Mouse (Mus musculus): ENCODE results near the gene Adamts14. TPM values are rescaled to one million over a fixed set of nuclear protein-coding genes. Genes with fewer than 3 reads are reported as not detected.

Gene Adamts14
- polyA plus RNA-seq, 1 experiment from 2014 or later = 1.1 TPM

- Histone ChIP-seq H3K9ac (ENCODE audit: low read length) (no peak overlapping the region), H3K4me2 (replicated peaks; ENCODE audit: low read depth) (no peak overlapping the region), H3K36me3 (ENCODE audit: control insufficient read depth, insufficient read depth, low read length) (no peaks in the 10 kb centered on the region), H3K4me1 (replicated peaks; ENCODE audit: control insufficient read depth, insufficient read depth) (no peaks in the 10 kb centered on the region), H3K27me3 (ENCODE audit: control insufficient read depth, insufficient read depth, low read length) (no peaks in the 10 kb centered on the region), H3K4me3 (ENCODE audit: low read depth, low read length) (no peak overlapping the region), H3K9me3 (ENCODE audit: control insufficient read depth, low read length) (no peaks in the 10 kb centered on the region), H3K27ac (replicated peaks) (no peak overlapping the region)
- DNase-seq (ENCODE audit: low spot score) = no peak
- 76% methylated on average over 8 of the region's 8 CpGs for WGBS
- no peak for ATAC-seq (ENCODE audit: low FRiP score, low TSS enrichment)
- TF ChIP-seq CTCF (IDR thresholded peaks at IDR 0.05; ENCODE audit: low read depth) (no peak), EP300 (optimal IDR thresholded peaks at IDR 0.05) (no peak)
Observed at GRCm38 (mm10) chr10:61296713-61297445, 23.6 kb upstream of the Adamts14 start.

- no peaks in the 10 kb centered on the region for H3K4me1 ChIP-seq (replicated peaks; ENCODE audit: control insufficient read depth, insufficient read depth)
- no peaks in the 10 kb centered on the region for H3K27me3 ChIP-seq (ENCODE audit: control insufficient read depth, insufficient read depth, low read length)
- no peak overlapping the region for H3K4me2 ChIP-seq (replicated peaks; ENCODE audit: low read depth)
- no peak overlapping the region for H3K9ac ChIP-seq (ENCODE audit: low read length)
- DNase-seq (ENCODE audit: low spot score) (no peak), ATAC-seq (ENCODE audit: low FRiP score, low TSS enrichment) (no peak)
- no peak overlapping the region for H3K27ac ChIP-seq (replicated peaks)
- no peaks in the 10 kb centered on the region for H3K36me3 ChIP-seq (ENCODE audit: control insufficient read depth, insufficient read depth, low read length)
- 46% methylated on average over 8 of the region's 8 CpGs for WGBS
- no peak overlapping the region for H3K4me3 ChIP-seq (ENCODE audit: low read depth, low read length)
- no peaks in the 10 kb centered on the region for H3K9me3 ChIP-seq (ENCODE audit: control insufficient read depth, low read length)
- TF ChIP-seq EP300 (optimal IDR thresholded peaks at IDR 0.05) = no peak
- no peak for TF ChIP-seq CTCF (IDR thresholded peaks at IDR 0.05; ENCODE audit: low read depth)
Observed at GRCm38 (mm10) chr10:61294242-61294641, 21.0 kb upstream of the Adamts14 start.

GRCm38 (mm10) chr10:61290479-61290878 is 17.2 kb upstream of the Adamts14 start:
- Histone ChIP-seq H3K4me2 (replicated peaks; ENCODE audit: low read depth) (no peak overlapping the region), H3K4me1 (replicated peaks; ENCODE audit: control insufficient read depth, insufficient read depth) (no peaks in the 10 kb centered on the region), H3K4me3 (ENCODE audit: low read depth, low read length) (no peak overlapping the region), H3K9ac (ENCODE audit: low read length) (no peak overlapping the region), H3K36me3 (ENCODE audit: control insufficient read depth, insufficient read depth, low read length) (no peaks in the 10 kb centered on the region), H3K27ac (replicated peaks) (no peak overlapping the region), H3K9me3 (ENCODE audit: control insufficient read depth, low read length) (no peaks in the 10 kb centered on the region), H3K27me3 (ENCODE audit: control insufficient read depth, insufficient read depth, low read length) (no peaks in the 10 kb centered on the region)
- 56% methylated on average over 2 of the region's 2 CpGs for WGBS
- no peak for TF ChIP-seq EP300 (optimal IDR thresholded peaks at IDR 0.05)
- TF ChIP-seq CTCF (IDR thresholded peaks at IDR 0.05; ENCODE audit: low read depth) = no peak
- ATAC-seq (ENCODE audit: low FRiP score, low TSS enrichment) (no peak), DNase-seq (ENCODE audit: low spot score) (no peak)

- H3K36me3 ChIP-seq (ENCODE audit: control insufficient read depth, insufficient read depth, low read length) = no peaks in the 10 kb centered on the region
- no peaks in the 10 kb centered on the region for H3K27me3 ChIP-seq (ENCODE audit: control insufficient read depth, insufficient read depth, low read length)
- TF ChIP-seq EP300 (optimal IDR thresholded peaks at IDR 0.05) (no peak), CTCF (IDR thresholded peaks at IDR 0.05; ENCODE audit: low read depth) (no peak)
- no peak overlapping the region for H3K9ac ChIP-seq (ENCODE audit: low read length)
- H3K9me3 ChIP-seq (ENCODE audit: control insufficient read depth, low read length) = no peaks in the 10 kb centered on the region
- no peak overlapping the region for H3K27ac ChIP-seq (replicated peaks)
- 61% methylated on average over 2 of the region's 2 CpGs for WGBS
- no peak for ATAC-seq (ENCODE audit: low FRiP score, low TSS enrichment)
- H3K4me1 ChIP-seq (replicated peaks; ENCODE audit: control insufficient read depth, insufficient read depth) = no peaks in the 10 kb centered on the region
- H3K4me3 ChIP-seq (ENCODE audit: low read depth, low read length) = no peak overlapping the region
- DNase-seq (ENCODE audit: low spot score) = no peak
- no peak overlapping the region for H3K4me2 ChIP-seq (replicated peaks; ENCODE audit: low read depth)
Observed at GRCm38 (mm10) chr10:61290016-61290415, 16.8 kb upstream of the Adamts14 start.

GRCm38 (mm10) chr10:61286246-61286645 is 13.0 kb upstream of the Adamts14 start:
- no peak overlapping the region for H3K4me2 ChIP-seq (replicated peaks; ENCODE audit: low read depth)
- no peak overlapping the region for H3K4me3 ChIP-seq (ENCODE audit: low read depth, low read length)
- DNase-seq (ENCODE audit: low spot score) (peak; percentile 54), ATAC-seq (ENCODE audit: low FRiP score, low TSS enrichment) (peak; percentile 87)
- WGBS = 32% methylated on average over 7 of the region's 7 CpGs
- no peaks in the 10 kb centered on the region for H3K4me1 ChIP-seq (replicated peaks; ENCODE audit: control insufficient read depth, insufficient read depth)
- no peaks in the 10 kb centered on the region for H3K27me3 ChIP-seq (ENCODE audit: control insufficient read depth, insufficient read depth, low read length)
- H3K9me3 ChIP-seq (ENCODE audit: control insufficient read depth, low read length) = no peaks in the 10 kb centered on the region
- H3K36me3 ChIP-seq (ENCODE audit: control insufficient read depth, insufficient read depth, low read length) = no peaks in the 10 kb centered on the region
- peak overlapping the region; percentile 69 for H3K27ac ChIP-seq (replicated peaks)
- no peak for TF ChIP-seq CTCF (IDR thresholded peaks at IDR 0.05; ENCODE audit: low read depth)
- TF ChIP-seq EP300 (optimal IDR thresholded peaks at IDR 0.05) = no peak
- H3K9ac ChIP-seq (ENCODE audit: low read length) = no peak overlapping the region

- DNase-seq (ENCODE audit: low spot score) (no peak), ATAC-seq (ENCODE audit: low FRiP score, low TSS enrichment) (peak; percentile 63; the same call in 1 of the 2 replicates)
- Histone ChIP-seq H3K36me3 (ENCODE audit: control insufficient read depth, insufficient read depth, low read length) (no peaks in the 10 kb centered on the region), H3K9ac (ENCODE audit: low read length) (no peak overlapping the region), H3K4me2 (replicated peaks; ENCODE audit: low read depth) (no peak overlapping the region), H3K27me3 (ENCODE audit: control insufficient read depth, insufficient read depth, low read length) (no peaks in the 10 kb centered on the region), H3K27ac (replicated peaks) (peak overlapping the region; percentile 69; the same call in 1 of the 2 replicates), H3K9me3 (ENCODE audit: control insufficient read depth, low read length) (no peaks in the 10 kb centered on the region), H3K4me3 (ENCODE audit: low read depth, low read length) (no peak overlapping the region), H3K4me1 (replicated peaks; ENCODE audit: control insufficient read depth, insufficient read depth) (no peaks in the 10 kb centered on the region)
- 61% methylated on average over 11 of the region's 11 CpGs for WGBS
- TF ChIP-seq EP300 (optimal IDR thresholded peaks at IDR 0.05) (no peak), CTCF (IDR thresholded peaks at IDR 0.05; ENCODE audit: low read depth) (no peak)
Observed at GRCm38 (mm10) chr10:61285271-61285670, 12.0 kb upstream of the Adamts14 start.

All from stomach, postnatal 0 days (tissue).